Mouse (Mus musculus) T-helper 2 cell (primary cell): Measurements from ENCODE around the gene Fam19a2.

ENCODE experiments used
- in situ Hi-C: fragments of 300-600 bp; cut with MboI, MseI; formaldehyde crosslinking; loops from one replicate; pipeline ENCODE4 v1.15.1; 2025; ENCODE audit warnings: high pct_unique_total_duplicates

Gene Fam19a2

DNA sequence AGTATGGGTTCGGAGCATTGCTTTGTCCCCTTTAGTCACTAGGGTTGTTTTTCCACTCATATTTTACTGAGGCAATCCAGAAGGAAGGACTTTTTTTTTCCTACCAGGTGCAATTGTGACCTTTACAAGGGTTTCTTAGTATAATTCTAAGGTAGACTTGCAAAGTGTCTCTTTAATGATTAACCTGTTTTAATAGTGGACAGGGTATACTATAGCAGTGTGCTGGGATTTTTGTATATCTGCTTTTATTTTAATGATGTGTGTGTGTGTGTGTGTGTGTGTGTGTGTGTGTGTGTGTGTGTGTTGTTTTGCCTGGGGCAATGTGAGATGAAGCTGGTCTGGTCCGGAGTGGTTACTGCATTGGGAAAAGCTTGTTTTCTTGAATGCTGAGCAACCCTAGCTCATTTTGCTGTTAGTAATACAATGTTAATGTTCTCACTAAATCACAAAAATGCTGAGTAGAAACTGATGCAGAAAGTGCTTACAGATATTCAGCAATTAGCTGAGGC lies 458.2 kb downstream of the Fam19a2 start:
- in situ Hi-C loops, result no loop called here

DNA sequence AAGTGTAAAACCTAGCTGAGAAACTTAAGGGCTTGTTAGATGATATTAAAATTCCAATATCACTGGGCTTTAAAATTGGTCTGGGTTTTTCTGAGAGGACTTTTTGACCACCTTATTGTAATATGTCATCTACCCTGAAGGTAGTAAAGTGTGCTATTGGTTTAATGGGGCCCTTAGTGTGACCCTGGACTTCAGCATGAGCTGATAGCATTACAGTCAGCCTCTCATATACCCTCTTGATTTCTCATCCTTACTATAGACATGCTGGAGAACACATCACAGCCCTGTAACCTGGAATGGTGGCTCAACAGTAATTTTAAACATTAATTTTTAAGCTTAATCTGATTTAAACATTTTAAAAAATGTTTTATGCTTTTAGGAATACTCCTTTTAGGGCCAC lies 459.8 kb downstream of the Fam19a2 start:
- in situ Hi-C loops, result no loop called here

DNA sequence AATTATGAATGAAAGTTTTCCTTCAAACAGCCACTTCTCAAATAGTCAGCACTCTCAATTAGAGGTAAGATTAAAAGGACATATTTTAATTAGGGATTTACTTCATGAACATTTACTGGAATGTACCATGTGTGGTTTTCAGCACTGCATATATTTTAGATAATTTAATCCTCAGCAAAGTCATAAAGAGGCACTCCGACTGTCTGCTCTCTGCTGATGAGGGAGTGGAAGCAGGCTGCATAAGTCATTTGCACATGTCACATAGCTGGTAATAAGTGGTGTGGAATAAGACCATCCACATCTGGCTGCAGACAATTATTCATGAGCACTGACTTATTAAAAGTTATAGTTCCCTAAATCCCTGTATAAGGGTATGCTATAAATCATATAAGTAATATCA lies 484.5 kb downstream of the Fam19a2 start:
- in situ Hi-C loops, result no loop called here

DNA sequence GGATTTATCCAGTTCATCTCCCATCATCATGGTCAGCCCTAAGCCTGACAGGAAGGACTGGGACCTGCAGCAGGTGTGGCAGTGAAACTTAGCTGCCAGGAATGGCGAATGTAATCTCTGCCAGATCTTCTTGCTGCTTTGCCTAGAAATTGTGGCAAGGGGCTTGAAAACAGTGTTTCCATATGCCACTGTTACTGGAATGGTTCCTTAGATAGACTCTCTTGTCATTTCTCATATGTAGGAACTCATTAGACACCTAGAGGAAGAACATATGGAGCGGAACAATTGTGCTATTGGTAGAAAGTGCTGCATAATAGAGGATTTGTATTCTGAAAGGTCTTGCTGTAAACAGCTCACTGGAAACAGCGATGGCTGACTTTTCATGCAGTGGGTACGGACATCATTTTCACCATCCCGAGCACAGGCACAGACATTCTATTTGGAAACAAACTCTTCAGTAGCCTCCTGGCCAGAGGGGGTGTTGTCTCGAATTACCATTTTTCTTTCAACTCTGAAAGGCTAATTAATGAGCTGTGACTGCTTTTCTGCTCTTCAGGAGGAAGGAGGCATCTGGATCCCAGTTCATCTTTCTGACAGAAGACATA lies 488.0 kb downstream of the Fam19a2 start:
- in situ Hi-C loops, result no loop called here

DNA sequence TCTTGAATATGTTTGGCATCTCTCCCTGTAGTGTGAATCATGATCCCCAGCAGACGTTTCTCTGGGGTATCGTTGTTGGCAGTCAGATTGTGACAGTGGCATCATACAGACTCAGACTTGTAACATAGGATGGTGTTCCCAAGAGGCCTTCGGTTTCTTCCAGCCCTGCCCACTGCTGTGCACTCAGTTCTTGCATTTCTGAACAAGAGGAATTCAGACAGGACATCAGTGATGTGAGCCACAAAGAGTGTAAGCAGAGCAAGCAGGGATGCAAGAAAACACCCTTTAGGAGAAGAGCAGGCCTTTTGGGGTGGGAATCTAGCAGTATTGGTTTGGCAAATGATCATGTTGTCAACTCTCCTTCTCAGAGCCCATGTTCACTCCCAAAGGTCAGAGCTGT lies 489.0 kb downstream of the Fam19a2 start:
- in situ Hi-C loops, result no loop called here

DNA sequence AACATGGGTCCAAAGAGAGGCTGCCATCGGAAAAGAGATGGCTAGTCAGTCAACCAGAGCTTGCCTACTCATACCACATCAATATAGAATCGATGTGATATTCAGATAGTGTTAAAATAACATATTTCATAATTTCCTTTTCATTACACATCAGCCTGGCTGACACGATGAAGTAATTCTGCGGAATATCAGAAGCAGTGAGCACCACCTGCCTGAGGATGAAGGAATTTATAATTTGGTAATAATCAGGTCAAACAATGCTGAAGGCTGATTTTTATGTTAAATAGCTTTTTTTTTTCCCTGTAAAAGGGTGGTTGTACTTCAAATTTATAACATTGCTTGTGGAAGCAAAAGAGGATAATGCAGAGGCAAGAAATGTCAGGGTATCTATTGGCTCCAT lies 490.2 kb downstream of the Fam19a2 start:
- in situ Hi-C loops, result no loop called here

DNA sequence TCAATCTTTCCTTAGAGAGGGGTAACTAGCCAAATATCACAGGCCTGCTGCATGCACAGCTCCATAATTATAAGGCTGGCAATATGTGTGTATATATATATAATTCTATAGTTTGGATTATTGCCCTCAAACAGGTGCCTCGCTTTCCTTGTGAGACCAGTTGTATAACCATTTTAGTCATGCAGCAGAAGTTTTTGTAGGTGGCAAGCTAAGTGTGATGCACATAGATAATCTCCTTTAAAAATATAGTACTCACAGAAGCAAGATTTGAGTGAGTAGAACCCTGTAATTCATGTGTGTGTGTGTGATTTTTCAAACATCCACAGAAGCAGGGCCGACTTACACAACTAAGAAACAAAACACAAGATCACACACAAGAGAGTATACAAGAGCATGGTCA lies 525.6 kb downstream of the Fam19a2 start:
- in situ Hi-C loops, result loop anchor here (10.0 kb wide), 1 partner anchor 1505 kb away; no protein-coding TSS in a partner anchor
